Mouse (Mus musculus): ENCODE measurements around the gene Dlg2. TPM values are rescaled to one million over a fixed set of nuclear protein-coding genes. Genes with fewer than 3 reads are reported as not detected.

Gene Dlg2
- polyA plus RNA-seq, 1 experiment = 1.7 TPM

DNA sequence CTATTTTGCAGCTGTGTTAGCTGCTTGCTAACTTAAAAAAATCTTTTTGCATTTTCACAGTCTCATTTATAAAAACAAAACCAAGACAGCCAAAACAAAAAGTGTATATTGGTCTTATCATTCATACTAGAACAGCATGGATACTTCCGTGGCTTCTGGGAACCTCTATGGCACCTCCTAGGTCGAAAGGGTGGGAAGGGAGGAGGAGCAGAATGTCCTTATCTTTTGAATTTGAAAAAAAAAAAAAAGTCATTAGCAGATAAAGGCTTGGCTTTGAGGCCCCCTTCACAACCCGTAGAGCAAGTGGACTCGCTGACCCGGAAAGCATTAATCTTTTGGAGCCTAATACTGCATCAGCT lies 785.2 kb downstream of the Dlg2 start:
- Histone ChIP-seq H3K4me1 (ENCODE audit: control insufficient read depth, insufficient read depth, insufficient read length) (no peaks in the 10 kb centered on the region), H3K4me3 (ENCODE audit: extremely low read depth, insufficient read depth, insufficient read length) (no peak overlapping the region), H3K27ac (ENCODE audit: insufficient read depth, low read length) (no peak overlapping the region), H3K36me3 (ENCODE audit: control insufficient read depth, insufficient read depth, low read length) (no peaks in the 10 kb centered on the region), H3K27me3 (ENCODE audit: control insufficient read depth, insufficient read depth, low read length) (no peaks in the 10 kb centered on the region)
- DNase-seq (ENCODE audit: low read depth in 1 of 2, low spot score in 2 of 2) = no peak
- 2% methylated on average over 5 of the region's 5 CpGs for WGBS
- TF ChIP-seq CTCF (IDR thresholded peaks at IDR 0.05; ENCODE audit: extremely low read depth, insufficient read depth, insufficient read length, insufficient replicate concordance) = no peak
- TF ChIP-seq POLR2A (IDR thresholded peaks at IDR 0.05; ENCODE audit: low read depth, low read length) = no peak

DNA sequence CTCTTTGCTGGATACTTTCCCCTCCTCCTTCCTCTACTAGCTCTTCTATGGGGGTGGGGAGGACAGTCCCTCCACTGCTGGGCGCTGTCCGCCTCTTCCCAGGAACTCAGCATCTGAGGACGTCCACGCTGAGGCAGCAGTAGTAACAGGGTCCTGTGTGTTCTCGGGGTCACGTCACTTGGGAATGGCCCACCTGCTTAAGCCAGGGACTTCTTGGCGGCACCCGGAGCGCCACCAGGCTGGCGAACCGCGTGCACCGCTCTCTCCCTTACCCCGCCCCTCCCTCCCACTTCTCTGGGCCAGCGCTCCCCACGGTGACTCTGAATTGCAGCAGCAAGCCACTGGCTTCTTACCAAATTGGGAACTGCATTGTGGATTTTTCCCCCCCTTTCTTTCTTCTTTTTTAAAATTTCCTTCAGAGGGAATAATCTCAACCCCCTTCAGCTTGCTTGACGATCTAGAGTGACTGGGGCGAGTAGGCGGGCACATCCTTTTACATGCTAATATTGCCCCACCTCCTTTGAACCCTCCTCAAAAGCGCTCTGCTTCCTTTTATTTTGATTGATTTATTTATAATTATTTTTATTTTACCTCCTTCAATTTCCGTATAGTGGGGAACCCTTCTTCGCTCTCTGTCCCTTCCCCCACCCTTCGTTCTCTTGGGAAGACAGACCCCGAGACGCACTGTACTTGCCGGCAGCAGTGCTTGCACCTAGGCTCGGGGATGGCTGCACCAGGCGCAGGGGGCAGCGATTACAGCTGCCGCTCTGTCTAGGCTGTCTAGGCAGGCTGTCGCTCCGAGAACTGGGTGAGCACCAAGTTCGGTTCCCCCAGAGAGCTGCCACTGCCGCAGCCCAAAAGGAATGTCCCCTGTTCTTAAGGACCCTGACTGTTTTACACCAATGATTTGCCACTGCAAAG lies 785.8 kb downstream of the Dlg2 start:
- TF ChIP-seq POLR2A (IDR thresholded peaks at IDR 0.05; ENCODE audit: low read depth, low read length) = no peak
- TF ChIP-seq CTCF (IDR thresholded peaks at IDR 0.05; ENCODE audit: extremely low read depth, insufficient read depth, insufficient read length, insufficient replicate concordance) = no peak
- Histone ChIP-seq H3K4me1 (ENCODE audit: control insufficient read depth, insufficient read depth, insufficient read length) (no peaks in the 10 kb centered on the region), H3K27me3 (ENCODE audit: control insufficient read depth, insufficient read depth, low read length) (no peaks in the 10 kb centered on the region), H3K36me3 (ENCODE audit: control insufficient read depth, insufficient read depth, low read length) (no peaks in the 10 kb centered on the region), H3K4me3 (ENCODE audit: extremely low read depth, insufficient read depth, insufficient read length) (no peak overlapping the region), H3K27ac (ENCODE audit: insufficient read depth, low read length) (no peak overlapping the region)
- WGBS = 5% methylated on average over 34 of the region's 34 CpGs
- DNase-seq (ENCODE audit: low read depth in 1 of 2, low spot score in 2 of 2) = no peak

DNA sequence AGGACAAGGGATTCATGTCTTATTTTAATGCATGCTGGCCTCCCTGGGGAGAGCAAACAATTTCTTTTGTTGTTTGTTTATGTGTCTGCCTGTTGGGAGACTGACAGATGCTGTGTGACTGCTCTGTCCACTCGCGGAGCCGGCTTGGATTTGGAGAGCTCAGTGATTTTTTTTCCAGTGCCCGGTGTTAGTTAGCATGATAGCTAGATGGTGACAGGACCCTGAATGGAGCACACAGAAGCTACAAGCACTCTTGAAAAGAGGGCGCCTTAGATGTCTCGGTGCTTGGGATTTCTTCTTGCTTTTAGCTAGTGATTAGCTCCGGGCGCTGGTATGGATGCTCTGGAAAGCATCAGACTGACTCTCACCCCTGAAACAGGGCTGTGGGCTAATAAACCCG lies 786.5 kb downstream of the Dlg2 start:
- no peak for TF ChIP-seq CTCF (IDR thresholded peaks at IDR 0.05; ENCODE audit: extremely low read depth, insufficient read depth, insufficient read length, insufficient replicate concordance)
- no peak for TF ChIP-seq POLR2A (IDR thresholded peaks at IDR 0.05; ENCODE audit: low read depth, low read length)
- Histone ChIP-seq H3K4me3 (ENCODE audit: extremely low read depth, insufficient read depth, insufficient read length) (no peak overlapping the region), H3K4me1 (ENCODE audit: control insufficient read depth, insufficient read depth, insufficient read length) (no peaks in the 10 kb centered on the region), H3K36me3 (ENCODE audit: control insufficient read depth, insufficient read depth, low read length) (no peaks in the 10 kb centered on the region), H3K27me3 (ENCODE audit: control insufficient read depth, insufficient read depth, low read length) (no peaks in the 10 kb centered on the region), H3K27ac (ENCODE audit: insufficient read depth, low read length) (no peak overlapping the region)
- WGBS = 11% methylated on average over 9 of the region's 9 CpGs
- no peak for DNase-seq (ENCODE audit: low read depth in 1 of 2, low spot score in 2 of 2)

DNA sequence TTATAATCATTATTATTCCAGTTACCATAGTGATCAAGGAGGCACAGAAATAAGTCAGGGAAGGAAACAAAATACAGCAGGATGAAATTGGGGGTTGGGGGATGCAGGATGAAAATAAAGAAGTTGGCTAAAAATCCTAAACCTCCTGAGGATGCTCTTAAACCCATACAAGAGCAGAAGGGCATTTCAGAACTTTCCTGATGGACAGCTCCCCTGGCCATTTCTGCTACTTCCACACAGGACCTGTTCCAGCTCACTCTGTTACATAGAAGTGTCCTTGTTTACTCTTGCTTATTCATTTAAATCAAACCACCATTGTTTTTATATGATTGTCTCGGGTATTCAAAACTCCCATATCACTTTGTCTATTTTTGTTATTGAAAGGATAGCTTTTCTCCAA lies 791.3 kb downstream of the Dlg2 start:
- Histone ChIP-seq H3K27me3 (ENCODE audit: control insufficient read depth, insufficient read depth, low read length) (no peaks in the 10 kb centered on the region), H3K4me3 (ENCODE audit: extremely low read depth, insufficient read depth, insufficient read length) (no peak overlapping the region), H3K27ac (ENCODE audit: insufficient read depth, low read length) (no peak overlapping the region), H3K36me3 (ENCODE audit: control insufficient read depth, insufficient read depth, low read length) (no peaks in the 10 kb centered on the region), H3K4me1 (ENCODE audit: control insufficient read depth, insufficient read depth, insufficient read length) (no peaks in the 10 kb centered on the region)
- TF ChIP-seq CTCF (IDR thresholded peaks at IDR 0.05; ENCODE audit: extremely low read depth, insufficient read depth, insufficient read length, insufficient replicate concordance) (no peak), POLR2A (IDR thresholded peaks at IDR 0.05; ENCODE audit: low read depth, low read length) (no peak)
- DNase-seq (ENCODE audit: low read depth in 1 of 2, low spot score in 2 of 2) = no peak
- WGBS = 26% methylated on average over 1 of the region's 1 CpGs

DNA sequence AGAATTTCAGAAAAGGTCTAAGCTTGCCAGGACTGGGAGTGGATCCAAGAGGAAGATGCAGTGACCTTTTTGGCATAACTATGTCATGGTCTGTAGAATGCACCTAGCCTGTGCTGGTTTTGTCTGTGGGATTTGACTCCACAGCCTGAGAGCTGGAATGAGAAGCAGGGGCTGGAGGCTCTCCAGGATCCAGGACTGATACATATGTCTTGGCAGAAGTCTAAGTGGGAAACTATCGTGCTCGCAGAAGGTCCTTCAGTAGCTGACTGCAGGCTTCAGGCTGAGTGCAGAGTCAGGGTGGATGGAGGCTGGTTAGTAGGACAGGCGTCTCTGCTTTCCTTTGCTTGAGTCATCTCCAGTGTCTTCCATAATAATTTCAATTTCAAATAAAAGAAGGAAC lies 807.7 kb downstream of the Dlg2 start:
- no peak for DNase-seq (ENCODE audit: low read depth in 1 of 2, low spot score in 2 of 2)
- TF ChIP-seq CTCF (IDR thresholded peaks at IDR 0.05; ENCODE audit: extremely low read depth, insufficient read depth, insufficient read length, insufficient replicate concordance) (no peak), POLR2A (IDR thresholded peaks at IDR 0.05; ENCODE audit: low read depth, low read length) (no peak)
- WGBS = 85% methylated on average over 3 of the region's 3 CpGs
- Histone ChIP-seq H3K4me3 (ENCODE audit: extremely low read depth, insufficient read depth, insufficient read length) (no peak overlapping the region), H3K4me1 (ENCODE audit: control insufficient read depth, insufficient read depth, insufficient read length) (no peaks in the 10 kb centered on the region), H3K27ac (ENCODE audit: insufficient read depth, low read length) (no peak overlapping the region), H3K36me3 (ENCODE audit: control insufficient read depth, insufficient read depth, low read length) (no peaks in the 10 kb centered on the region), H3K27me3 (ENCODE audit: control insufficient read depth, insufficient read depth, low read length) (no peaks in the 10 kb centered on the region)

DNA sequence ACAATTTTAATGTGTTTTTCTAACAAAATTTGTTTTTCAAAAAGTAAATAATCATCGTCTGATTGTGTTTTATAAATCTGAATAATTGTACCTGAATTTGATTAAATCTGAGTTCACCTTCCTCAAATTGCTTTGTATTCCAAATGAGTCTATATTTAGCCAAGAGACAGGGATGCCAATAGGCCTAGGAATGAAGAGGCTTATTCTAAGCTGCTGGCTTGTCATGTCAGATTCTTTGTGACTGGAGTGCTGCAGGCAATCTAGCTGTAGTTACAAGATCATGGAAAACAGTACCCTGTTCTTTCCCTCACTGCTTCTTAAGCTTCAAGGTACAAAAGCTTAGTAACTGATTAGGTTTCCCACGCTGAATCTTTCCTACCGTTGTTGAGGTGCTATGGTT lies 811.9 kb downstream of the Dlg2 start:
- no peaks in the 10 kb centered on the region for H3K27me3 ChIP-seq (ENCODE audit: control insufficient read depth, insufficient read depth, low read length)
- 76% methylated on average over 3 of the region's 3 CpGs for WGBS
- DNase-seq (ENCODE audit: low read depth in 1 of 2, low spot score in 2 of 2) = no peak
- no peaks in the 10 kb centered on the region for H3K36me3 ChIP-seq (ENCODE audit: control insufficient read depth, insufficient read depth, low read length)
- no peaks in the 10 kb centered on the region for H3K4me1 ChIP-seq (ENCODE audit: control insufficient read depth, insufficient read depth, insufficient read length)
- no peak overlapping the region for H3K4me3 ChIP-seq (ENCODE audit: extremely low read depth, insufficient read depth, insufficient read length)
- H3K27ac ChIP-seq (ENCODE audit: insufficient read depth, low read length) = no peak overlapping the region
- TF ChIP-seq POLR2A (IDR thresholded peaks at IDR 0.05; ENCODE audit: low read depth, low read length) = no peak
- no peak for TF ChIP-seq CTCF (IDR thresholded peaks at IDR 0.05; ENCODE audit: extremely low read depth, insufficient read depth, insufficient read length, insufficient replicate concordance)

DNA sequence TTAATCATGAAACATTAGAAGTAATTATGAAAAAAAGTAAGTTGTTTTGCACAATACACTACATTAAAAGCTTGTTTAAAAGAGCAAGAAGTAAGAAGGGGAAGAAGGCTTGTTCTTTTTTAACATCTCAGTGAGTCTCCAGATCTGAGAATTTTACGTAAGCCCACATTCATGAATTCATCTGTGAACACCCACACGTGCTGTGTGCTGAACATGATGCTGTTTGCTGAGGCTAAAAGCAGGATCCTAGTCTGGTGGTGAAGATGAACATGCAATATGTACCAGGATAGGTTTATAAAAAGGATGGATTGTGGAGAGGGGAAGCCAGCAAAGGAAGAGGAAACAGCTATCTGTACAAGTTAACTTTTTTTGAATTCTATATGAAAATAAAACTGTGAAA lies 819.7 kb downstream of the Dlg2 start:
- Histone ChIP-seq H3K4me1 (ENCODE audit: control insufficient read depth, insufficient read depth, insufficient read length) (no peaks in the 10 kb centered on the region), H3K27me3 (ENCODE audit: control insufficient read depth, insufficient read depth, low read length) (no peaks in the 10 kb centered on the region), H3K27ac (ENCODE audit: insufficient read depth, low read length) (no peak overlapping the region), H3K36me3 (ENCODE audit: control insufficient read depth, insufficient read depth, low read length) (no peaks in the 10 kb centered on the region), H3K4me3 (ENCODE audit: extremely low read depth, insufficient read depth, insufficient read length) (no peak overlapping the region)
- 66% methylated on average over 2 of the region's 2 CpGs for WGBS
- no peak for DNase-seq (ENCODE audit: low read depth in 1 of 2, low spot score in 2 of 2)
- TF ChIP-seq POLR2A (IDR thresholded peaks at IDR 0.05; ENCODE audit: low read depth, low read length) = no peak
- TF ChIP-seq CTCF (IDR thresholded peaks at IDR 0.05; ENCODE audit: extremely low read depth, insufficient read depth, insufficient read length, insufficient replicate concordance) = no peak
